Mouse (Mus musculus): ENCODE measurements around the gene Cpt1c. TPM values are rescaled to one million over a fixed set of nuclear protein-coding genes. Genes with fewer than 3 reads are reported as not detected.

Gene Cpt1c
- polyA plus RNA-seq, 2 experiments: 0.80 to 2.5 TPM

DNA sequence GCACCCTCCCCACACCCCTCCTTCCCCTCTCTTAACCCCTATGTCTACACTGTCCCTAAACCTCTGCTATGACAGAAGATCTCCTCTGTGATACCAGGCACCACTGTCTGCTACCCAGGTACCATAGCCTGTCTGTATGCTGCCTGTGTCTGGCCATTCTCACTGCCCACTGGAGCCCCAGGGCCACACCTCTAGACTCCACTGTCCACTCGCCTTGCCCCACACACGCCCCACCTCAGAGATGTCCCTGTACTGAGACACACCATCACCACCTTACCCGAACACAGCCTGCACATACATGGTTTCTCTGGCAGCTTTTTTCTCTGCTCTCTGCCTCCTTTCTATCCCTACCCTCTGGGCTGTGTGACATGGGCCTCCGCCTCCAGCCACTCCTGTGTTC, 57.8 kb downstream of the Cpt1c start:
- WGBS (ENCODE audit: insufficient replicate concordance): 85% methylated on average over 4 of the region's 4 CpGs
- no peaks in the 10 kb centered on the region for H3K9me3 ChIP-seq (ENCODE audit: control insufficient read depth, low read length)
- no peak overlapping the region for H3K4me2 ChIP-seq (ENCODE audit: low read depth)
- ATAC-seq (ENCODE audit: insufficient read depth) (no peak), DNase-seq (ENCODE audit: low read depth in 3 of 3, low spot score in 3 of 3) (no peak)
- H3K9ac ChIP-seq (replicated peaks): no peak overlapping the region
- H3K27me3 ChIP-seq (ENCODE audit: control insufficient read depth, insufficient read depth, low read length): no peaks in the 10 kb centered on the region
- H3K36me3 ChIP-seq (replicated peaks; ENCODE audit: control insufficient read depth, insufficient read depth, low read depth): peaks cover 51% of the 10 kb centered on the region
- H3K27ac ChIP-seq: no peak overlapping the region
- no peak overlapping the region for H3K4me3 ChIP-seq (ENCODE audit: insufficient read depth in 1 of 2, low read depth in 2 of 2, low read length in 2 of 2)
- TF ChIP-seq EP300 (IDR thresholded peaks at IDR 0.05; ENCODE audit: low read depth) (no peak), CTCF (IDR thresholded peaks at IDR 0.05; ENCODE audit: low read depth) (no peak)
- peaks cover 4 to 6% of the 10 kb centered on the region in 2 experiments; a peak in 2 of 4 replicates for H3K4me1 ChIP-seq (replicated peaks; ENCODE audit: control insufficient read depth in 2 of 2, insufficient read depth in 2 of 2, low read length in 1 of 2)

DNA sequence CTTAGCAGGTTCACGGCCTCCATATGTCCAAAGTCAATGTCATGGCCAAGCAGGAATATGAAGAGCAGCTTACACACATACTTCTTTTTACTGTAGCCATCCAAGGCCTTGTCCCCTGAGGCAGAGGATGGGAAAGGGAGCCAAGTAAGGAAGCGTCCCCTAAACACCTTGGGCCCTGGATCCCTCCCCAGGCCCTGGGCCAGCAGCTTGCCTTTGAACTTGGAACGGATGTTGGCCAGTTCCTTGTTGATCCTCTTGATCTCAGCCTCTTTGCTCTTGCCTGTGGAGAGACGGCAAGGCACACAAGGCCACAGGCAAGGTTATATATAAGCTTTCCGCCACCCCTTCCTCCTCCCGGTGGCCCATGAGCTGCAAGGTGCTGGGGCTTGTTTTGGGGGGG, 58.5 kb downstream of the Cpt1c start:
- TF ChIP-seq EP300 (IDR thresholded peaks at IDR 0.05; ENCODE audit: low read depth): no peak
- TF ChIP-seq CTCF (IDR thresholded peaks at IDR 0.05; ENCODE audit: low read depth): no peak
- Histone ChIP-seq H3K36me3 (replicated peaks; ENCODE audit: control insufficient read depth, insufficient read depth, low read depth) (peaks cover 51% of the 10 kb centered on the region), H3K4me3 (ENCODE audit: insufficient read depth in 1 of 2, low read depth in 2 of 2, low read length in 2 of 2) (no peak overlapping the region), H3K4me1 (replicated peaks; ENCODE audit: control insufficient read depth in 2 of 2, insufficient read depth in 2 of 2, low read length in 1 of 2) (peaks cover 4 to 6% of the 10 kb centered on the region in 2 experiments; a peak in 2 of 4 replicates), H3K9me3 (ENCODE audit: control insufficient read depth, low read length) (no peaks in the 10 kb centered on the region), H3K27ac (no peak overlapping the region), H3K4me2 (ENCODE audit: low read depth) (no peak overlapping the region), H3K27me3 (ENCODE audit: control insufficient read depth, insufficient read depth, low read length) (no peaks in the 10 kb centered on the region), H3K9ac (replicated peaks) (no peak overlapping the region)
- WGBS (ENCODE audit: insufficient replicate concordance): 78% methylated on average over 6 of the region's 6 CpGs
- no peak for ATAC-seq (ENCODE audit: insufficient read depth)
- no peak for DNase-seq (ENCODE audit: low read depth in 3 of 3, low spot score in 3 of 3)

DNA sequence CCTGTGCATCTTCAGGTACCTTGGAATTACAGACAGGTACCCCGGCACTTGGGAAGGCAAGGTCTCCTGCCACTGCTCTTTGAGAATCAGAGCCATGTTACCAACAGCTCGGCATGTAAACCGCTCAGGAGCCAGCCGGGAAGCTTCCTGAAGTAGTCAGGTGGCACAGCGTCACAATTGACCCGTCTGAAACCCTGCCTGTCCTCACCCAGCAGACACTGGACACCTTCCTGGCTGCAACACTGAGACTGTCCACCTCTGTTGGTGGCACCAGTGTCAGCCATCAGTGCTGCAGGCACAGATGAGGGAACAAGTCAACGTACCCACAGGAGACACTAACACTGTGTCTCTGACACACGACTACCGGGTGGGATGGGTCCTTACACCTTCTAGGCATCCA, 59.3 kb downstream of the Cpt1c start:
- Histone ChIP-seq H3K9ac (replicated peaks) (no peak overlapping the region), H3K27me3 (ENCODE audit: control insufficient read depth, insufficient read depth, low read length) (no peaks in the 10 kb centered on the region), H3K9me3 (ENCODE audit: control insufficient read depth, low read length) (no peaks in the 10 kb centered on the region), H3K4me1 (replicated peaks; ENCODE audit: control insufficient read depth in 2 of 2, insufficient read depth in 2 of 2, low read length in 1 of 2) (peaks cover 4 to 6% of the 10 kb centered on the region in 2 experiments; a peak in 2 of 4 replicates), H3K36me3 (replicated peaks; ENCODE audit: control insufficient read depth, insufficient read depth, low read depth) (peaks cover 55% of the 10 kb centered on the region), H3K27ac (no peak overlapping the region), H3K4me3 (ENCODE audit: insufficient read depth in 1 of 2, low read depth in 2 of 2, low read length in 2 of 2) (no peak overlapping the region), H3K4me2 (ENCODE audit: low read depth) (no peak overlapping the region)
- no peak for TF ChIP-seq CTCF (IDR thresholded peaks at IDR 0.05; ENCODE audit: low read depth)
- ATAC-seq (ENCODE audit: insufficient read depth) (no peak), DNase-seq (ENCODE audit: low read depth in 3 of 3, low spot score in 3 of 3) (no peak)
- 92% methylated on average over 9 of the region's 9 CpGs for WGBS (ENCODE audit: insufficient replicate concordance)

DNA sequence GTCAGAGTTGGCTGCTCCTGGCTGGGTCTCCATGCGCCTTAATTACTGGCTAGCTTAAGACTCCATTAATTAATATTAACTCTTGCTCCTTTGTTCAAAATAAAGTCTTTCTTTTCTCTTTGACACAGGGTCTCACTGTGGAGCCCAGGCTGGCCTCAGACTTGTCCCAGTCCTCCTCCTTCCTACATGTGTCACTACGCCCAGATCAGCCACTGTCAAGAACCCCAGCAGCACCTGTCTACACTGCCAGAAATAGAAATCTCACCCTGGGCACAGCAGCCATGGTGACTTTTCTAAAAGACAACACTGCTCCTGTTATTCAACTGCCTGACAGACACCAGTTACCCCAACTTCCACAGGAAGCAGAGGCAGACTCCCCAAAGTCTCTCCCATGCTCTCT, 60.3 kb downstream of the Cpt1c start:
- H3K4me2 ChIP-seq (ENCODE audit: low read depth): no peak overlapping the region
- peaks cover 4 to 6% of the 10 kb centered on the region in 2 experiments; a peak in 2 of 4 replicates for H3K4me1 ChIP-seq (replicated peaks; ENCODE audit: control insufficient read depth in 2 of 2, insufficient read depth in 2 of 2, low read length in 1 of 2)
- WGBS (ENCODE audit: insufficient replicate concordance): 91% methylated on average over 2 of the region's 2 CpGs
- DNase-seq (ENCODE audit: low read depth in 3 of 3, low spot score in 3 of 3) (no peak), ATAC-seq (ENCODE audit: insufficient read depth) (no peak)
- H3K9ac ChIP-seq (replicated peaks): no peak overlapping the region
- H3K27ac ChIP-seq: no peak overlapping the region
- no peaks in the 10 kb centered on the region for H3K9me3 ChIP-seq (ENCODE audit: control insufficient read depth, low read length)
- TF ChIP-seq CTCF (IDR thresholded peaks at IDR 0.05; ENCODE audit: low read depth) (no peak), EP300 (IDR thresholded peaks at IDR 0.05; ENCODE audit: low read depth) (no peak)
- no peak overlapping the region for H3K4me3 ChIP-seq (ENCODE audit: insufficient read depth in 1 of 2, low read depth in 2 of 2, low read length in 2 of 2)
- H3K27me3 ChIP-seq (ENCODE audit: control insufficient read depth, insufficient read depth, low read length): no peaks in the 10 kb centered on the region
- peaks cover 49% of the 10 kb centered on the region for H3K36me3 ChIP-seq (replicated peaks; ENCODE audit: control insufficient read depth, insufficient read depth, low read depth)

Small RNA genes lying within 50 kb of the gene (microRNA-seq; reads per million reads assigned to microRNA genes)
- gene Mir7054: not detected

Other genes with a start within 250 kb of the Cpt1c start
Only the 30 nearest of the 35 such genes appear.
- 44.8 and 50.2 TPM in 2 replicates for gene Nup62, start 158.8 kb downstream of the Cpt1c start, polyA plus RNA-seq (2012; rRNA removed)
- 31.5 and 32.8 TPM in 2 replicates for gene Nup62, start 158.8 kb downstream of the Cpt1c start, polyA plus RNA-seq (2014; fragmentation: Nextera tagmentation; extraction: Ambion mirVana)
- 0.36 and 0.40 TPM in 2 replicates for gene Il4i1, start 158.5 kb downstream of the Cpt1c start, polyA plus RNA-seq (2012; rRNA removed)
- gene Il4i1, start 158.5 kb downstream of the Cpt1c start, polyA plus RNA-seq (2014; fragmentation: Nextera tagmentation; extraction: Ambion mirVana): 0.22 and 0.52 TPM in 2 replicates
- gene Atf5, start 158.2 kb downstream of the Cpt1c start, polyA plus RNA-seq (2012; rRNA removed): 33.8 and 36.4 TPM in 2 replicates
- 2.5 TPM in 2 replicates for gene Atf5, start 158.2 kb downstream of the Cpt1c start, polyA plus RNA-seq (2014; fragmentation: Nextera tagmentation; extraction: Ambion mirVana)
- gene Akt1s1, start 125.9 kb downstream of the Cpt1c start, polyA plus RNA-seq (2012; rRNA removed): 25.8 and 36.4 TPM in 2 replicates
- gene Akt1s1, start 125.9 kb downstream of the Cpt1c start, polyA plus RNA-seq (2014; fragmentation: Nextera tagmentation; extraction: Ambion mirVana): 10.0 and 10.6 TPM in 2 replicates
- 12.9 and 16.2 TPM in 2 replicates for gene Tbc1d17, start 125.8 kb downstream of the Cpt1c start, polyA plus RNA-seq (2012; rRNA removed)
- gene Tbc1d17, start 125.8 kb downstream of the Cpt1c start, polyA plus RNA-seq (2014; fragmentation: Nextera tagmentation; extraction: Ambion mirVana): 18.3 and 20.2 TPM in 2 replicates
- gene Pnkp, start 117.7 kb downstream of the Cpt1c start, polyA plus RNA-seq (2012; rRNA removed): 12.7 and 14.3 TPM in 2 replicates
- 15.6 and 17.0 TPM in 2 replicates for gene Pnkp, start 117.7 kb downstream of the Cpt1c start, polyA plus RNA-seq (2014; fragmentation: Nextera tagmentation; extraction: Ambion mirVana)
- gene Ptov1, start 105.1 kb downstream of the Cpt1c start, polyA plus RNA-seq (2012; rRNA removed): 47.3 and 54.1 TPM in 2 replicates
- gene Ptov1, start 105.1 kb downstream of the Cpt1c start, polyA plus RNA-seq (2014; fragmentation: Nextera tagmentation; extraction: Ambion mirVana): 35.0 and 42.1 TPM in 2 replicates
- gene Med25, start 82.1 kb downstream of the Cpt1c start, polyA plus RNA-seq (2012; rRNA removed): 29.3 and 35.1 TPM in 2 replicates
- 24.2 and 27.1 TPM in 2 replicates for gene Med25, start 82.1 kb downstream of the Cpt1c start, polyA plus RNA-seq (2014; fragmentation: Nextera tagmentation; extraction: Ambion mirVana)
- gene Fuz, start 78.8 kb downstream of the Cpt1c start, polyA plus RNA-seq (2012; rRNA removed): 5.9 and 6.5 TPM in 2 replicates
- gene Fuz, start 78.8 kb downstream of the Cpt1c start, polyA plus RNA-seq (2014; fragmentation: Nextera tagmentation; extraction: Ambion mirVana): 5.0 and 5.5 TPM in 2 replicates
- 62.2 and 67.6 TPM in 2 replicates for gene Ap2a1, start 45.4 kb downstream of the Cpt1c start, polyA plus RNA-seq (2012; rRNA removed)
- 69.6 and 74.2 TPM in 2 replicates for gene Ap2a1, start 45.4 kb downstream of the Cpt1c start, polyA plus RNA-seq (2014; fragmentation: Nextera tagmentation; extraction: Ambion mirVana)
- gene Tsks, start 31.6 kb downstream of the Cpt1c start, polyA plus RNA-seq (2012; rRNA removed): 0.07 and 0.22 TPM in 2 replicates
- 0.05 TPM in 1 of 2 replicates, not detected in the other for gene Tsks, start 31.6 kb downstream of the Cpt1c start, polyA plus RNA-seq (2014; fragmentation: Nextera tagmentation; extraction: Ambion mirVana)
- gene Prmt1, start 11.7 kb upstream of the Cpt1c start, polyA plus RNA-seq (2012; rRNA removed): 168 and 174 TPM in 2 replicates
- 50.4 and 51.2 TPM in 2 replicates for gene Prmt1, start 11.7 kb upstream of the Cpt1c start, polyA plus RNA-seq (2014; fragmentation: Nextera tagmentation; extraction: Ambion mirVana)
- 40.3 and 41.0 TPM in 2 replicates for gene Irf3, start 22.8 kb upstream of the Cpt1c start, polyA plus RNA-seq (2012; rRNA removed)
- gene Irf3, start 22.8 kb upstream of the Cpt1c start, polyA plus RNA-seq (2014; fragmentation: Nextera tagmentation; extraction: Ambion mirVana): 28.0 and 32.1 TPM in 2 replicates
- 11.4 and 14.4 TPM in 2 replicates for gene Bcl2l12, start 23.9 kb upstream of the Cpt1c start, polyA plus RNA-seq (2012; rRNA removed)
- 11.7 and 11.9 TPM in 2 replicates for gene Bcl2l12, start 23.9 kb upstream of the Cpt1c start, polyA plus RNA-seq (2014; fragmentation: Nextera tagmentation; extraction: Ambion mirVana)
- gene Scaf1, start 41.5 kb upstream of the Cpt1c start, polyA plus RNA-seq (2012; rRNA removed): 16.2 and 16.9 TPM in 2 replicates
- gene Scaf1, start 41.5 kb upstream of the Cpt1c start, polyA plus RNA-seq (2014; fragmentation: Nextera tagmentation; extraction: Ambion mirVana): 11.0 and 14.5 TPM in 2 replicates
- 16.3 and 19.7 TPM in 2 replicates for gene Rras, start 43.1 kb upstream of the Cpt1c start, polyA plus RNA-seq (2012; rRNA removed)
- 15.4 and 20.6 TPM in 2 replicates for gene Rras, start 43.1 kb upstream of the Cpt1c start, polyA plus RNA-seq (2014; fragmentation: Nextera tagmentation; extraction: Ambion mirVana)
- 1.8 and 2.6 TPM in 2 replicates for gene Prr12, start 78.0 kb upstream of the Cpt1c start, polyA plus RNA-seq (2012; rRNA removed)
- 1.9 and 2.2 TPM in 2 replicates for gene Prr12, start 78.0 kb upstream of the Cpt1c start, polyA plus RNA-seq (2014; fragmentation: Nextera tagmentation; extraction: Ambion mirVana)
- 24.5 and 26.4 TPM in 2 replicates for gene Nosip, start 87.6 kb upstream of the Cpt1c start, polyA plus RNA-seq (2012; rRNA removed)
- 23.1 and 27.4 TPM in 2 replicates for gene Nosip, start 87.6 kb upstream of the Cpt1c start, polyA plus RNA-seq (2014; fragmentation: Nextera tagmentation; extraction: Ambion mirVana)
- 8.5 and 10.1 TPM in 2 replicates for gene Prrg2, start 87.8 kb upstream of the Cpt1c start, polyA plus RNA-seq (2012; rRNA removed)
- gene Prrg2, start 87.8 kb upstream of the Cpt1c start, polyA plus RNA-seq (2014; fragmentation: Nextera tagmentation; extraction: Ambion mirVana): 6.2 and 7.3 TPM in 2 replicates
- 20.1 and 20.6 TPM in 2 replicates for gene Rcn3, start 117.4 kb upstream of the Cpt1c start, polyA plus RNA-seq (2012; rRNA removed)
- 19.2 and 21.5 TPM in 2 replicates for gene Rcn3, start 117.4 kb upstream of the Cpt1c start, polyA plus RNA-seq (2014; fragmentation: Nextera tagmentation; extraction: Ambion mirVana)
- 14.9 and 16.3 TPM in 2 replicates for gene Fcgrt, start 129.0 kb upstream of the Cpt1c start, polyA plus RNA-seq (2012; rRNA removed)
- gene Fcgrt, start 129.0 kb upstream of the Cpt1c start, polyA plus RNA-seq (2014; fragmentation: Nextera tagmentation; extraction: Ambion mirVana): 35.5 and 35.6 TPM in 2 replicates
- gene Rps11, start 149.6 kb upstream of the Cpt1c start, polyA plus RNA-seq (2012; rRNA removed): 309 and 366 TPM in 2 replicates
- gene Rps11, start 149.6 kb upstream of the Cpt1c start, polyA plus RNA-seq (2014; fragmentation: Nextera tagmentation; extraction: Ambion mirVana): 989 and 1,016 TPM in 2 replicates
- 534 and 909 TPM in 2 replicates for gene Rpl13a, start 153.9 kb upstream of the Cpt1c start, polyA plus RNA-seq (2012; rRNA removed)
- gene Rpl13a, start 153.9 kb upstream of the Cpt1c start, polyA plus RNA-seq (2014; fragmentation: Nextera tagmentation; extraction: Ambion mirVana): 992 and 1,027 TPM in 2 replicates
- 0.03 TPM in 1 of 2 replicates, not detected in the other for gene Gm45713, start 161.4 kb upstream of the Cpt1c start, polyA plus RNA-seq (2012; rRNA removed)
- 0.15 and 0.63 TPM in 2 replicates for gene Gm45713, start 161.4 kb upstream of the Cpt1c start, polyA plus RNA-seq (2014; fragmentation: Nextera tagmentation; extraction: Ambion mirVana)
- 12.1 and 13.4 TPM in 2 replicates for gene Flt3l, start 161.6 kb upstream of the Cpt1c start, polyA plus RNA-seq (2012; rRNA removed)
- 3.9 and 5.5 TPM in 2 replicates for gene Flt3l, start 161.6 kb upstream of the Cpt1c start, polyA plus RNA-seq (2014; fragmentation: Nextera tagmentation; extraction: Ambion mirVana)
- 38.3 and 43.3 TPM in 2 replicates for gene Pih1d1, start 179.5 kb upstream of the Cpt1c start, polyA plus RNA-seq (2012; rRNA removed)
- 44.3 and 45.8 TPM in 2 replicates for gene Pih1d1, start 179.5 kb upstream of the Cpt1c start, polyA plus RNA-seq (2014; fragmentation: Nextera tagmentation; extraction: Ambion mirVana)
- 17.9 and 19.8 TPM in 2 replicates for gene Aldh16a1, start 179.7 kb upstream of the Cpt1c start, polyA plus RNA-seq (2012; rRNA removed)
- 20.9 and 23.1 TPM in 2 replicates for gene Aldh16a1, start 179.7 kb upstream of the Cpt1c start, polyA plus RNA-seq (2014; fragmentation: Nextera tagmentation; extraction: Ambion mirVana)
- 0.01 TPM in 2 replicates for gene Slc17a7, start 189.1 kb upstream of the Cpt1c start, polyA plus RNA-seq (2012; rRNA removed)
- not detected in 2 replicates for gene Slc17a7, start 189.1 kb upstream of the Cpt1c start, polyA plus RNA-seq (2014; fragmentation: Nextera tagmentation; extraction: Ambion mirVana)
- gene Gfy, start 204.7 kb upstream of the Cpt1c start, polyA plus RNA-seq (2012; rRNA removed): 0.02 TPM in 1 of 2 replicates, not detected in the other
- gene Gfy, start 204.7 kb upstream of the Cpt1c start, polyA plus RNA-seq (2014; fragmentation: Nextera tagmentation; extraction: Ambion mirVana): not detected in 2 replicates
- gene Pth2, start 206.1 kb upstream of the Cpt1c start, polyA plus RNA-seq (2012; rRNA removed): not detected in 2 replicates
- not detected in 2 replicates for gene Pth2, start 206.1 kb upstream of the Cpt1c start, polyA plus RNA-seq (2014; fragmentation: Nextera tagmentation; extraction: Ambion mirVana)

Measured in liver, embryonic 14.5 days (tissue).